Mouse (Mus musculus): Measurements from ENCODE around the gene Actl6a.
"Not testable (repeated sequence)": the region's sequence is repeated elsewhere in the genome, so short reads cannot be mapped to it uniquely, and the experiment has no call there.

The Actl6a gene

DNA sequence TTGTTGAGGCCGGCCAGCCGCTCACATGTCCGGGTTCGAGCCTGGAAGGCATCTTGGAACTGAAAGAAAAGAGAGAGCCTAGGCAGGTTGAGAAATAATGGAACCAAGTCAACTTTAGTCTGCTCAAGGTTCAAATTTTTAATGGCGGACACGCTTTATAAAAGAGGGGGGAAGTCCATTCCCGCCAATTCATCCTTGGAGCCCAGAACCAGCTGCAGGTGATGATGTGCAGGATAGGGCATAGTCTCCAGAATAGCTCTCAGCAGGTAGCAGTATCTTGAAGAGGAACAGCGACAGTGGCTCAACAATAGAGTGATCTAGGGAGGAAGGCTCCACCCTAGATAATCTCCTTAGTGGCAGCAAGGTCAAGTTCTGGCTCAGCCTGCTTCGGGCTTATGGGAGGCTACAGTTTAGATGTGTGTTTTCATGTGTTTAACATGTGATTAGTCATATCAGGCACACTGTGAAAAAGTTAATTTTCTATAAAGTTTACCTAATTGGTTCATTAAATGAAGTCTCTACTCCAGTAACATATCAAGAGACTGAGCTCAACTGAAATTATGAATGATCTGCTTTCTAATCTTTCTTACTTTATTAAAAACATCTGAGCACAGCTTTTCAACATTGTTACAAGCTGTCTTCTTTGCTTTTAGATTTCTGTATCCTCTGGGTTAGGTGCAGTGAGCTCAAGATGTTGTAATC, at the start of gene Actl6a:
TSS of gene Actl6a (plus strand) at position 652 of the 702 bp plus-strand sequence.
- DNase-seq (ENCODE audit: low spot score), result not testable (repeated sequence)

DNA sequence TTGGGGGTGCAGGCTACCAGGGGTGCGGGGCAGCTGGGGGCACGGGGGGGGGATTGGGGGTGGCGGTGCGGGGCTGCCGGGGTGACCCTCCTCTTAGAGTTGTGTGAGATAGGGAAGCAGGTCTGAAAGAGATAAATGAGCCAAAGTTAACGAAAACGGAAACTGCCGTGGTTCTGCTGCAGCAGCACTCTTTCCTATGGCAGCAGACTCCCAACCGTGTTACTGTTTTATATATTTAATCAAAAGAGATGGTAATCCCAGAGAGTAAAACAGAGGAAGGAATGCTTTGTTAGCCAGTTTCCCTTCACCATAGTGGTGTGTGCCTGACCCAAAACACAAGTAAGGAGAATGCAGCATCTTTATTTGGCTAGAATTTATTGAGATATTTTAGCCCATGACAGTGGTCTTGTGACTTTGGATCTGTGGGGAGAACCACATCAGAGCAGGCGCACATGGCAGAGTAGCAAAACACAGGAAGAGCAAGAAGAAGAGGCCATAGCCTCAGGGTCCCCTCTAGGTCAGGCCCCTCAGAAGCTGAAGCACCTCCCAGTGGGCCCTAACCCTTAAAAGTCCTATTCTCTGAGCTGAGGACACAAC, 49.6 kb upstream of the Actl6a start:
- DNase-seq (ENCODE audit: low spot score), result no peak

DNA sequence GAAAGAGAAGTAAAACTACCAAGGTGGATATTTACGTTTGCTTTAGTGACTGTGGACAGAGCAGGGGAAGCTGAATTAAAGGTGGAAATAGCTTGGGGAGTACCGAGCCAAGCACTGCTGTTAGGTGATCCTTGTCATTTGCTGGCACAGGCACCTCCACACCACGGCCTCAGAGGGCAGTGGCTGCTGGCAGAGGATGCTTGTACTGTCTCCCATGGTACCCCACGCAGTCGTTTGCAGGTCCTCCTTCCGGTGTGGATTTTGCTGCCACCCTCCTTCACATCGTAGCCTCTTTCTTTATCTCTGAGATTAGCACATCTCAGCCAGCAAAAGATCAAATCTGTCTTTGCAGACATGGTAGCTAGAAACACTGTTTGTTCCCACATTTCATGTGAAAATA, 47.7 kb upstream of the Actl6a start:
- no peak for DNase-seq (ENCODE audit: low spot score)

DNA sequence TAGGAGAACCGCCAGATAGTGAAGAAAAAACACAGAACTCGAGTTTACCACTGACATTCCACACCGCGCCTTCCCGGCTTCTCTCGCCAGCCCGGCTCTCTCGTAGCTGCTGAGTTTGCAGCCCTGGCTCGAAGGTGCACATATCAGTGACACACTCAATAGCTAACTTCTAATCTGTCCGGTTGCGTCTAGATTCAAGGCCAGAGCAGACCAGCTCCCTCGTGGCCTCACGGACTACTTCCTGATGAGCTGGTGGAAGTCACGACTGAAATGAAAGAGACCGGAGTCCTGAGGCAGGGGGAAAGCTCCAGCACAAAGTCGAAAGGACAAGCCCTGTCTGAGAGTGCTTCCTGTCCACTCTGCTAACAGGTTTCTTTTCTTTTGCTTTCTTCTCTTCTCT, 47.3 kb upstream of the Actl6a start:
- no peak for DNase-seq (ENCODE audit: low spot score)

DNA sequence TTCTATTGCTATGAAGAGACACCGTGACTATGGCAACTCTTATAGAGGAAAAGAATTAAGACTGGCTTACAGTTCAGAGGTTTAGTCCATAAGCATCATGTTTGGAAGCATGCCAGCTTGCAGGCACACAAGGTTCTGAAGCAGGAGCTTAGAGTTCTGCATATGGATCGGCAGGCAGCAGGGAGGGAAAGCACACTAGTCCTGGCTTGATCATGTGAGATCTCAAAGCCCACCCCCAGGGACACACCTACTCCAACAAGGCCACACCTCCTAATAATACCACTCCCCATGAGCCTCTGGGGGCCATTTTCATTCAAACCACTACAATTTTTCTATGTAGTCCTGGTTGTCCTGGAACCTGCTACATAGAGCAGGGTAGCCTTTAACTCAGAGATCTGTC, 46.6 kb upstream of the Actl6a start:
- DNase-seq (ENCODE audit: low spot score), result no peak

DNA sequence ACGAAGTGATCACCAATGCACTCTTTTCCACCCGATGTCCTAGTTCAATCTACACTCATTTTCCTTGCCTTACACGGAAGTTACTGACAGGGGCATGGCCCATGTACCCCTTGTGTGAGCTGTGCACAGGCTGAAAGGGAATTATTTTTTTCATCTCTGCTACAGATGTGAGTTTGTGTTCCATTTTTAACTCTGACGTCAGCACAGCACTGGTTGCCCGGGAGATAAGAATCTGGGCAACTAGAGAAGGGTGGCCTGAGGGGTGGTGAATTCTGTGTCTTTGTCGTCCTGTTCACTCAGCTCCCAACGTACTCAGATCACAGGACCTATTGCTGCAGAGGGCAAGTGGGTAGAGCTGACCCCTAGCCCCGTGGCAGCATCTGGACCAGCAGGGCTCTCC, 45.8 kb upstream of the Actl6a start:
- DNase-seq (ENCODE audit: low spot score), result peak; percentile 15

DNA sequence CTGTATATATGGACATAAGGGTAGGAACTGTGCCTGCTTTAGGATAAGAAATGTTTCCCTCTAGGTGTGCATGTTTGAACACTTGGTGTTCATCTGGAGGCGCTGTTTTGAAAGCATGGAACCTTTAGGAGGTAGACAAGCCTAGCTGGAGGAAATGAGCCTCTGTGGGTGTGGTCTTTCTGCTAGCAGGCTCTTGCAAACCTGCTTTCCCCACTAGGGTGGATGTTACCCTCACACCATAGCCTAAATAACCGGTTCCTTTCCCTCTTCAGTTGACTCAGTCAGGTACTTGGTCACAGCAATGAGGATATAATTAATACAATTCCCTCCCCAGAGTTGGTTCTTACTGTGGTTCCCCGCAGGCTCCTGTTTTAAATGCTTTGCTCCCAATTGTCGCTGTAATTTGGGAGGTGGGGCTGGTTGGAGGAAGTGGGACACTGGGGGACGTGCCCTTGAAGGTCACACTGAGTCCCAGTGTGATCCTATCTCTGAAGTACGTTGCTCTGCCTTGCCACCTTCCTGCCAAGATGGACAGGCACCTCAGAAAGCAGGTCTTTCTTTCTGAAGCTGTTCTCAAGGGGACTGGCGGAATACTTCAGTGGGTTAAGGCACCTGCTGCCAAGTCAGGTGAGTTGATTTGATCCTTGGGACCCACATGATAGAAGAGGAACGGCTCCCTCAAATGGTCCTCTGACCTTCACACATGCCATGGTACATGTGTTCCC, 45.1 kb upstream of the Actl6a start:
- DNase-seq (ENCODE audit: low spot score), result no peak

DNA sequence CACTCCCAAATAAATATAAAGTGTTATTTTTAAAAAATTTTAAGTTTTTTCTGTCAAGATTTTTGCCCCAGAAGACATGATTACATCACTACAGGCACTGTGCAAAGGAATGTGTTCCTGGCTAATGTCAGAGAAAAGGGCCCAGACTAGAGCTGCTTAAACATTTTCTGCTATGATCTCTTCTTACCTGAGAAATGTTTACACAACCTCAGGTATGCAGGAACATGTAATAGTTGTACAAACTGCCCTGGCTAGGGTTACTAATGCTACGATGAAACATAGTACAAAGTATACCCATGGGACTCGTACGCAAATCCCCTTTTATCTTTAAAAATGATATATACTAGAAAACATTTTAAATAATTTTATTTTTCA, 44.6 kb upstream of the Actl6a start:
- DNase-seq (ENCODE audit: low spot score), result no peak

DNA sequence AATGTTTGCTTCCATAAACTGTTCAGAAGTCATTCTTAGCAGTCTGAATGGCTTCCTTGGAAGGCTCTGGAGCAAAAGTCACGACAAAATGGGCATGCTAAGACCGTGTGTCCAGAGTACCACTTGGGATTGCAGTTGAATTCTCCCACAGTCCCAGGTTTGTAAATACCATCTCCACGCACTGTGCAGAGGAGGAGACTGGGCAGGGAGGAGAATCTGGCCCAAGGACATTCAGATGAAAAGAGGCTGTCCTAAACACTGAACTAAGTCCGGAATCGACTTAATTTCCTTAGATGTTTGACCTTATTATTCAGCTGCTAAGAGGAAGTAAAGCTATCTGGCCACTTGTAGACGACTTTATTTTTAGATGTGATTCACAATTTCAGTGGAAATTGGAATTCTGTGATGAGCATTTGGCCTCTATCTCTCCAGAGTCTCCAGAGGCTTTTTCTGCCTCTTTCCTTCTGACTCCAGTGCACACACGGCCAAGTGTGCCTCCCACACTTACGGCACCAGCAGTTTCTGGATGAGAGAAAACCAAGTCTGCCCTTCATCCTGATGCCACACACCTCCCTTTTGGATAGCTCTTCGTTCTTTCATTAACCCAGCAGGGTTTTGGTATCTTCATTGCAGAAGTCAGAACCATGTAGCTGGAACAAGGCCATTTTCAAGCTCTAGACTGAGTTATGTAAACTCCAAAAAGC, 37.7 kb upstream of the Actl6a start:
- DNase-seq (ENCODE audit: low spot score), result no peak

DNA sequence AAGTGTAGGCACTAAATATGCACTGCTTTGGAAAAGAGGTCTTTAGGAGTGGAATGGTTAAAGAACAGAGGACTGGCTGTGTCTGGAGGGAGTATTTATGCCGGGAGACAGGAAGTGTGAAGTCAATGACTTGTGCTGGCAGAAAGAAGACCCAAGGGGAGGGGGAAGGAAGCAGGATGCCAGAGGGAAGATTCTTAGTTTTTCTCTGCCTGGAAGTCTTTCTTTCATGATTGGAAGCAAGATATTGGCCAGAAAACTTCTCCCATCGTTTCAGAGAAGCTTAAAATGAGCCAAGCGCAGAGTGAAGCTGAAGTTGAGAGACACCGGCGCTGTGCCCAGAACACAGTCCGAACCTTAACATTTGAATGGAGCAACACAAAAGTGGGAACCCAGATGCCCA, 36.9 kb upstream of the Actl6a start:
- DNase-seq (ENCODE audit: low spot score), result no peak

DNA sequence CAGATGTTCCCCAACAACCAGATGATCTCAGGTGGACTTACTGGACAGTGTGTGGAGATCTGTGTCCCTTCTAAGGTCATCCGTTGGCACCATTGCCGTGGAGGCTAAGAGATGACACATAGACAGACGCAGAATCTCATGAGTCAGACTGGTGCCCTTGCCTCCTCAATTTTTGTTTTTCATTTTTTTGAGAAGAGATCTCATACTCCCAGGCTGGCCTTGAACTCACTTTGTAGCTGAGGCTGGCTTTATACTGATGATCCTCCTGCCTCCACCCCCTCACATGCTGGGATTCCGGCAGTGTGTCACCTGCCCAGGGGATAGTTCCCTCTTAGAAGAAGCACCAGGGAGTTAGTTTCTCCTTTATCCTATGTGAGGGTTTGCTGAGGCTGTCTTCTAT, 35.9 kb upstream of the Actl6a start:
- DNase-seq (ENCODE audit: low spot score), result no peak

DNA sequence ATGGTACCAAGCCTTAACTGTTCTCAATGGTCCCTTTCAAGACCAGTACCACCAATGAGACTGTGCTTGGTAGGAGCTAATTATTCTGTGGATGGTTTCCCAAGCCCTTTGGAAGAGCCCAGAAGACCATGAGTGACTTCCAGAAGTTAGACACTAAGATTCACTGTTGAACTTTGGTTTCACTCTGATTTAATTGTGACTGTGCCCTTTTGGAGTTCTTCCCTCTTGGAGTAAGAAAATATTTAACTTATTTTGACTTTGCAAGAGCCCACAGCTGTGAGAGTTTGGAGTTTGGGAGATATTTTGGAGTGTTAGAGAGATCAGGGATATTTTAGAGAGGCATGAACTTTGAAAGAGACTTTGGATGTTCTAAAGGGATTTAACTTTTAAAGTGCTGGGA, 32.9 kb upstream of the Actl6a start:
- no peak for DNase-seq (ENCODE audit: low spot score)

DNA sequence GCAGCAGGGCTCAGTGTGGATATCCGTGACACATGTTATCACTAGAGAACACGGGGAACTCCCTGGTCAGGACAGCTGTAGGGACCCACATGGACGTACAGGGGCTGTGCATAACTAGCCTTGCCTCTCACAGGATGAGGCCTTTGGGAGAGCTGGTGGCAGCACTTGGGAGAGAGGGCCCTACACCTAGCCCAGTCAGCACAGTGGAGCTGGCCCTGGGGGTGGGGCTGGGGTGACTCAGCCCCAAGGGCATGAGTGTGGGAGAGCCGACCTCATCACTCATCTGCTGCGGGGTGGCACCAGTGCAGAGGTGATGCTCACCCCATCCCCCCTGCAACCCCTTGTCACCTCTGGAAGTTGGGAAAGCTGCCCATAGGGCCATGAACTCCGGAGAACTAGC, 29.7 kb upstream of the Actl6a start:
- DNase-seq (ENCODE audit: low spot score), result no peak

DNA sequence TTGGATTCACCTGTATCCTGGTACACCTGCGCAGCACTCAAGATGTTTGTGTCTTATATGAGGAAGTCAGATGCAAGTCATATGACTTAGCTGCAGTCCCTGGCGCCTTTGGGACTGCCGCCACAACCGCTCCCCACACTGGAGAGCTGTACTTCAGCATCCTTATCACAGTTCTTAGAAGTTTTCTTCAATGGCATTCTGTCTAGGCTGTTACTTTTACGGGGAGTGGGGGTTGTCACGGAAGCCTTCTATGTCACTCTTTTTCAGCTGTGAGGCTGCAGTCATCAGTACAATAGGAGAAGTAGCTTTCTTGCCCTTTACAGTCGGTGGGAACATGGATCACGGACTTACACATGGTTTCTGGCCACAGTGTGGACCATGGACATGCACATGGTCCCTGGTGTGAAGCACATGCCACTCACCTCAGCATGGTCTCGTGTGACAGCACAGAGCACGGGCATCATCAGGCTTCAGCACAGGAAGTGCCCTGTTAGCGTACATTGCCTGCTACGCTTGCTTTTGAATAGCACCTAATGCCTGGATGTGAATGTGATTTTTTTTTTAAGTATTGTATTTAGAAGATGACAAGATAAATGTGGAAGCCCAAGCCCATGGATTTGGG, 23.1 kb upstream of the Actl6a start:
- DNase-seq (ENCODE audit: low spot score), result no peak

DNA sequence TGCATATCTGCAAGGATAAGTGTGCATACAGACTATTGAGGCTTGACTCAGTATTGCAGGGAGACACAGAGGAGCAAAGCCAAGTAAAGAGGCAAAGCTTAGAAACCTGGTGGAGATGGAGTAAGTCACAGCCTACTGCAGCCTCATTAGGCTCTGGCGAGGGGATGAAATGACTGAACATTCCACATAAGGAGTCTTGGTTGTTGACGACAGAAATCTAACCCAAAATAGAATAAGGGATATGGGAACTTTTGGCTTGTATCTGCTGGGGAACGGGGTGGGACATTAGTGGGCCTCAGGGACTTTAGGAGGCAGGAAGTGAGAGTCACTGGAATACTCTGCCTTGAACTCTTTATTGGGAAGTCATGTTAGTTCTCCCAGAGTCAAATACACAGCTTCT, 21.5 kb upstream of the Actl6a start:
- DNase-seq (ENCODE audit: low spot score), result no peak

DNA sequence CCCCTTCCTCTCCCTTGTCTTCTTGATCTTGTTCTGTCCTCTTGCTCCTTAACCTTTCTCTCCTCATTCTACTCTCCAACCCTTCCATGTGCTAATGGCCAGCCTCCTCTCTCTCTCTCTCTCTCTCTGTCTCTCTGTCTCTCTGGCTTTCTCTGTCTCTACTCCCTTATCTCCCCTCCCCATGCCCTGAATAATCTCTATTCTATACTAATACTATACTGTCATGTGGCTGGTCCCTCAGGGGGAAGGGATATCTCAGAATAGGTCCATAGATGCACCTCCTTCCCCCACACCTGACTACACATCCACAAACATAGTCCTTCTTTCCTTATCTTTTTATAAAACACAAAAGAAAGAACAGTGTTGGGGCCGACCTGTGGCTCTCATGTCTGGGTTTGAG, 19.6 kb upstream of the Actl6a start:
- no peak for DNase-seq (ENCODE audit: low spot score)

DNA sequence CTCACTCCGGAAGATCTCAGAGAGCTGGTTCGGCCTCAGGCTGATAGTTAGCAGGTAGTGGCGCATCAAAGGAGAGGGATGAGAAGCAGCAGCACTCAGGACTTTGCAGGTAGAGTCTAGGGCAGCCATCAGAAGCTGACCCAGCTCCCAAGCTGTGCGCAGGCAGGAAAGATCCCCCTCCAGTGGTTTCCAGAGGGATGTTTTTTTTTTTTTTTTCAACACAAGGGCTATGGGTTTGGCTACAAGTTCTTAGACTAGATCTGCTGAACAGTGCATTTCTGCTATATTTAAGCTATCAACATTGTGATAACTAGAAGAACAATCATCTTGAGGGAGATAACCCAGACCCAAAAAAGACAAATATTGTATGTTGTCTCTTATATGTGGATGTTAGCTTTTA, 18.9 kb upstream of the Actl6a start:
- DNase-seq (ENCODE audit: low spot score), result no peak

DNA sequence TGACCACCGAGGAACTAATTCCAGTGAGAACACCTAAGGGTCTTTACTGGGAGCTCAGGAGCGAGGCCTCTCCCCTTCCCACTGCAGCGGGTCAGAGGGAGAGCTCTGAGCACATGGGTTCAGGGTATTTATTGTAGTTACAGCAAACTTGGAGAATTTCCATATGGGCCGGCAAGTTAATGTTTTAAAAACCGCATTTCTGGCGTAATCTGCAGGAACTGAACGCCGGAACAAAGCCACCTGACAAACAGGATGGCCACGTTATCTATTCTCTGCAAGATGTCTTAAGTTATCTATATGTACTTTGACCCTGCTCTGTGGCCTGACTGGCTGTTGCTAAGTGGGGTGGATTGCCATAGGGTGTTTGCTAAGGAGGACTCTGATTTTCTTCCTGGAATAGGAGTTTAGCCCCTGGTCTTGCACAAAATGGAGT, 16.5 kb upstream of the Actl6a start:
- DNase-seq (ENCODE audit: low spot score), result no peak

DNA sequence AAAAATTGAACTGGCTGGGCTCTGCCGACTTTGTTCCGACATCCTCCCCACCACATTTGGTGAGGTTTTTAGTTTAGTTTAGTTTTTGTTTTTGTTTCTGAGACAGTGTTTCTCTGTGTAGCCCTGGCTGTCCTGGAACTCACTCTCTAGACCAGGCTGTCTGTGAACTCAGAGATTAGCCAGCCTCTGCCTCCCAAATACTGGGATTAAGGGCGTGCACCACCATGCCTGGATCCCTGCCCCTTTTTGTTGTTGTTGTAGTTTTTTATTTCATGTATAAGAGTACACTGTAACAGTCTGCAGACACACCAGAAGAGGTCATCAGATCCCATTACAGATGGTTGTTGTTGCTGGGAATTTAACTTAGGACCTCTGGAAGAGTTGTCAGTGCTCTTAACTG, 16.1 kb upstream of the Actl6a start:
- no peak for DNase-seq (ENCODE audit: low spot score)

DNA sequence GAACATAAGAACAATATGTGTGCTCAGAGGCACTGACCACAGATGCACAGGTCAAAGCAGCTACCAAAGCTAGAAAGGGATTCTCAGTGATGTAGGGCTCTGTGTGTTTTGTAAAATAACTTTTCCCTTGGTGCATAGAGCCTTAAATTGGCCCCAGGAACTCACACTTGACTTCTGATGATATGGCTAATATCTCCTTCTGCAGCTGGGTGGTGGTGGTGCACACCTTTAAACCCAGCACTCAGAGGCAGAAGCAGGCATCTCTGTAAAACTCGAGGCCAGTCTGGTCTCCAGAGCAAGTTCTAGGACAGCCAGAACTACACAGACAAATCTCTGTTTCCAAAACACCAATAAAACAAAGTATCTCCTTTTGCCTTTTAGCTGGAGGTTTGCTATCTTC, 15.2 kb upstream of the Actl6a start:
- no peak for DNase-seq (ENCODE audit: low spot score)

DNA sequence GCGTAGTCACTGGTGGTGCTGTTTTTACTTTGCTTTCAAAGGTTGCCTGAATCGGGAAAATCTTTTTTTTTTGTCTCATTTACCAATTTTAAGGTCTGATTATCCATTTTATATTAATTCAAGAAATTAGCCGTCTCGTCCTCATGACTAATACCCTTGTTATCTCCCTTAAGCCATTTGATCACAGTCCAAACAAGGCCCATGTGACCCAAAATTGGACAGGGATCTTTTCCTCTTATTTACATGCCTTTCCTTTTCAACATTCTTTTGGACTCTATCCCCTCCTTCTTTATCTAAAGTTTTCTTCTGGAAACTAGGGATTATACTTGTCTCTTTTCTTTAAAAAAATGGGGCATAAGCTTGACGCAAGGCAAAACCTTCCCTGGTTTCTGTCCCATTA, 14.3 kb upstream of the Actl6a start:
- DNase-seq (ENCODE audit: low spot score), result no peak

DNA sequence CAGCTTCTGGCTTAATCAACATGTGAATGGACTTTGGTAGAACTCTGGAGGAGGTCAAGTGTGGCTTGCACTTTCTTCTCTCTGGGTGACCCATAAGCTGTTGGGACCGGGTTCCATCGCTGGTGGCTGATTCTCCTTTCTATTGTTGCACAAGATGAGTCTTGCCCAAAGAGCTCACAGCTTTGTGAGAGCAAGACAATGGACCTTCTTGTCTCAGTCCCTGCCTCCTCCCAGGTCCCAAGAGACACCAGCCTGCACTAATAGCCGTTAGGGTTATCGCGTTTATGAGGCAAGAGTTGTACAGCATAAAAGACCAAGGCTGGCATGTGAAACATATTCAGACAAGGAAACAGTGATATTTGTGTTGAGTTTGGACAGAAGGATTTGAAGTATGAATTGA, 11.9 kb upstream of the Actl6a start:
- DNase-seq (ENCODE audit: low spot score), result no peak

Measured in T-cell, adult 2 months (primary cell).